Mouse (Mus musculus) G1E (cell line): ENCODE data around the gene Tmem50b.

ENCODE experiments used
- CTCF ChIP-seq: IDR thresholded peaks from 2 replicates; pipeline ENCODE4 v1.5.1; 2012; ENCODE audit warnings: low read depth, low read length, inconsistent platforms, mixed read lengths
- GATA1 ChIP-seq: IDR thresholded peaks from 2 replicates; pipeline ENCODE4 v1.6.1; 2012; ENCODE audit warnings: borderline replicate concordance, low read length, inconsistent platforms, mixed read lengths
- GATA2 ChIP-seq: IDR thresholded peaks from 2 replicates; pipeline ENCODE4 v1.6.1; 2012; ENCODE audit warnings: low read depth, low read length, inconsistent platforms, borderline replicate concordance
- POLR2AphosphoS5 ChIP-seq: IDR thresholded peaks from 2 replicates; pipeline ENCODE4 v1.6.1; 2012; ENCODE audit warnings: low read depth, low read length, inconsistent platforms; ENCODE audit not compliant: insufficient replicate concordance
- TAL1 ChIP-seq: conservative IDR thresholded peaks from 2 replicates; pipeline ENCODE4 v1.6.1; 2012; ENCODE audit warnings: low read depth, low read length, inconsistent platforms, mixed read lengths

- TF ChIP-seq CTCF, result no peak
- no peak for TF ChIP-seq TAL1
- no peak for TF ChIP-seq POLR2AphosphoS5
- TF ChIP-seq GATA1, result no peak
- no peak for TF ChIP-seq GATA2
Measured at GRCm38 (mm10) chr16:91548586-91548985, 49.0 kb downstream of the Tmem50b start.
